Mouse (Mus musculus) olfactory bulb, adult 2 months (tissue): ENCODE measurements around the gene D16Ertd472e.

Experiments used
- CTCF ChIP-seq: fragments of 200-500 bp; IDR thresholded peaks from 2 replicates; pipeline ENCODE4 v1.5.1; 2012; ENCODE audit warnings: low read depth, mild to moderate bottlenecking, low read length, moderate library complexity; ENCODE audit not compliant: insufficient read depth
- POLR2A ChIP-seq: fragments of 200-500 bp; IDR thresholded peaks from 2 replicates; pipeline ENCODE4 v1.6.1; 2012; ENCODE audit warnings: mild to moderate bottlenecking, low read depth, low read length, moderate library complexity; ENCODE audit not compliant: insufficient read depth

- TF ChIP-seq CTCF, result no peak
- no peak for TF ChIP-seq POLR2A
Observed at GRCm38 (mm10) chr16:78586621-78587020, 10.1 kb upstream of the D16Ertd472e start.
